Mouse (Mus musculus): ENCODE data around the gene Hmga1. TPM values are rescaled to one million over a fixed set of nuclear protein-coding genes. Genes with fewer than 3 reads are reported as not detected.
A peak's percentile ranks its signal among the peaks of the same experiment; 100 is the strongest.

Gene Hmga1
- total RNA-seq, 2 experiments from 2014 or later = 182 to 334 TPM

GRCm38 (mm10) chr17:27610679-27611518, 54.6 kb downstream of the Hmga1 start:
- peak; percentile 55 for ATAC-seq (replicated peaks; ENCODE audit: low FRiP score, low TSS enrichment, poor library complexity, severe bottlenecking)

GRCm38 (mm10) chr17:27611519-27611884, 55.2 kb downstream of the Hmga1 start:
- ATAC-seq (replicated peaks; ENCODE audit: low FRiP score, low TSS enrichment, poor library complexity, severe bottlenecking) = peak; percentile 70

GRCm38 (mm10) chr17:27611994-27612393, 55.7 kb downstream of the Hmga1 start:
- ATAC-seq (replicated peaks; ENCODE audit: low FRiP score, low TSS enrichment, poor library complexity, severe bottlenecking) = 0 out of 2 replicates have a peak, but pooled peaks have one; percentile 17

GRCm38 (mm10) chr17:27613016-27613415, 56.7 kb downstream of the Hmga1 start:
- no peak for ATAC-seq (replicated peaks; ENCODE audit: low FRiP score, low TSS enrichment, poor library complexity, severe bottlenecking)

Other genes with a start within 250 kb of the Hmga1 start
- gene Grm4, start 35.1 kb upstream of the Hmga1 start, total RNA-seq (2014; fragmentation: Nextera tagmentation) = not detected in 2 replicates
- gene Grm4, start 35.1 kb upstream of the Hmga1 start, total RNA-seq (2017) = not detected in 2 replicates
- 14.3 and 20.0 TPM in 2 replicates for gene AI413582, start 9.3 kb downstream of the Hmga1 start, total RNA-seq (2014; fragmentation: Nextera tagmentation)
- 7.0 and 8.7 TPM in 2 replicates for gene AI413582, start 9.3 kb downstream of the Hmga1 start, total RNA-seq (2017)
- gene Nudt3, start 67.0 kb downstream of the Hmga1 start, total RNA-seq (2014; fragmentation: Nextera tagmentation) = 78.3 and 78.9 TPM in 2 replicates
- 143 and 144 TPM in 2 replicates for gene Nudt3, start 67.0 kb downstream of the Hmga1 start, total RNA-seq (2017)
- not detected in 2 replicates for gene RPS10-NUDT3, start 78.7 kb downstream of the Hmga1 start, total RNA-seq (2014; fragmentation: Nextera tagmentation)
- not detected in 2 replicates for gene RPS10-NUDT3, start 78.7 kb downstream of the Hmga1 start, total RNA-seq (2017)
- gene Rps10, start 80.2 kb downstream of the Hmga1 start, total RNA-seq (2014; fragmentation: Nextera tagmentation) = 2,733 and 3,098 TPM in 2 replicates
- 2,912 and 3,218 TPM in 2 replicates for gene Rps10, start 80.2 kb downstream of the Hmga1 start, total RNA-seq (2017)
- gene Pacsin1, start 99.0 kb downstream of the Hmga1 start, total RNA-seq (2014; fragmentation: Nextera tagmentation) = 0.64 TPM in 1 of 2 replicates, not detected in the other
- 0.11 TPM in 1 of 2 replicates, not detected in the other for gene Pacsin1, start 99.0 kb downstream of the Hmga1 start, total RNA-seq (2017)
- not detected in 2 replicates for gene Spdef, start 172.5 kb downstream of the Hmga1 start, total RNA-seq (2014; fragmentation: Nextera tagmentation)
- gene Spdef, start 172.5 kb downstream of the Hmga1 start, total RNA-seq (2017) = not detected in 2 replicates